ENCODE assay signal across 8 mouse cellular contexts in the genomic region with DNA sequence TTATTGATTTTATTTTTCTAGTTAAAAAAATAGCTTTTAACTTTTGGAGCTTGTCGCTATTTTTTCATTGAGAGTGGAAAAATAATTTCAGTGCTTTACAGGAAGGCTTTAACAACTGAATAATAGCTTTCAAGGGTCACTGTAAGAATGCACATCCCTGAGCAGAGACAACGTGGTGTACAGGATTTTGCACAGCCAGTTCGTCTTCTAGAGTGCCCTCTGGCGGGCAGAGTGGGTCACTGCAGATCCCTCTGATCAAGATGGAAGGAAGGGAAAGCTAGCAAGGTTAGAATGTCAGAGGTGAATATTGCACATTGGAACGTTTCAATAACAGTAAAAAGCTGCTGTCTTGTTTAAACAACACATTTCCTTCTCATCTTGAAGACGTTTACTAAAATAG. TPM values are rescaled to one million over a fixed set of nuclear protein-coding genes. Genes with fewer than 3 reads are reported as not detected.
A peak's percentile ranks its signal among the peaks of the same experiment; 100 is the strongest.
DNase-seq lines count a peak whose midpoint lies in the region; ATAC-seq and TF ChIP-seq lines count a peak whose summit lies in the region.

No protein-coding gene starts in this region.

- no peak overlapping the region for H3K4me3 ChIP-seq in kidney, embryonic 14.5 days (ENCODE audit: low read length)
- H3K4me3 ChIP-seq in limb, embryonic 14.5 days (replicated peaks; ENCODE audit: low read length), result no peak overlapping the region

- intact Hi-C loops in gastrocnemius, postnatal 36 days (cut with DNase I), result loop anchor here (2.0 kb wide), 1 partner anchor 298 kb away; no protein-coding TSS in a partner anchor

- peak; percentile 81 to 83 for DNase-seq in B cell, adult 2 months
- DNase-seq in adrenal gland, adult 18-20 months (ENCODE audit: low spot score in 2 of 2), result peak; percentile 68 to 80
- DNase-seq in embryo, embryonic 10 days (ENCODE audit: low spot score), result peak; percentile 84
- peak; percentile 54 to 63 for DNase-seq in gastrocnemius, postnatal 36 days
- DNase-seq in limb, embryonic 14.5 days (ENCODE audit: low spot score), result peak; percentile 66
- DNase-seq in thymus, adult 18-20 months, result peak; percentile 35 to 36

- no peaks in the 10 kb centered on the region for H3K9me3 ChIP-seq in kidney, embryonic 14.5 days (ENCODE audit: control insufficient read depth, low read length)
- H3K9me3 ChIP-seq in limb, embryonic 14.5 days (ENCODE audit: control insufficient read depth, low read length), result no peaks in the 10 kb centered on the region

- H3K4me1 ChIP-seq in kidney, embryonic 14.5 days (ENCODE audit: control insufficient read depth, insufficient read depth, low read length), result no peaks in the 10 kb centered on the region
- H3K4me1 ChIP-seq in limb, embryonic 14.5 days (ENCODE audit: control insufficient read depth, insufficient read depth, low read length), result no peaks in the 10 kb centered on the region

- peak; percentile 62 for ATAC-seq in kidney, embryonic 14.5 days (ENCODE audit: low FRiP score, low TSS enrichment)
- ATAC-seq in limb, embryonic 14.5 days (ENCODE audit: low FRiP score, low read depth), result no peak
- ATAC-seq in neutrophil, adult 5-6 weeks (ENCODE audit: extremely low read depth, insufficient number of reproducible peaks, low FRiP score, poor library complexity, severe bottlenecking), result peak; percentile 83

- no peak overlapping the region for H3K9ac ChIP-seq in kidney, embryonic 14.5 days (ENCODE audit: low read depth, low read length)
- H3K9ac ChIP-seq in limb, embryonic 14.5 days (ENCODE audit: low read depth, low read length, severe bottlenecking), result no peak overlapping the region

- H3K36me3 ChIP-seq in kidney, embryonic 14.5 days (ENCODE audit: control insufficient read depth, insufficient read depth, low read length), result no peaks in the 10 kb centered on the region
- no peaks in the 10 kb centered on the region for H3K36me3 ChIP-seq in limb, embryonic 14.5 days (ENCODE audit: control insufficient read depth, insufficient read depth, low read length)

- no peak overlapping the region for H3K27ac ChIP-seq in kidney, embryonic 14.5 days (ENCODE audit: low read depth, low read length)
- no peak overlapping the region for H3K27ac ChIP-seq in limb, embryonic 14.5 days (replicated peaks; ENCODE audit: low read depth, low read length)

- 6% methylated on average over 6 of the region's 6 CpGs for whole genome bisulfite sequencing in kidney, embryonic 14.5 days
- WGBS in limb, embryonic 14.5 days, result 6% methylated on average over 6 of the region's 6 CpGs

- no peaks in the 10 kb centered on the region for H3K27me3 ChIP-seq in kidney, embryonic 14.5 days (ENCODE audit: control insufficient read depth, insufficient read depth, low read length)
- no peaks in the 10 kb centered on the region for H3K27me3 ChIP-seq in limb, embryonic 14.5 days (ENCODE audit: control insufficient read depth, insufficient read depth, low read length)

- H3K4me2 ChIP-seq in kidney, embryonic 14.5 days (replicated peaks; ENCODE audit: low read depth, low read length), result no peak overlapping the region
- no peak overlapping the region for H3K4me2 ChIP-seq in limb, embryonic 14.5 days (replicated peaks; ENCODE audit: low read depth, low read length, severe bottlenecking)

- TF ChIP-seq POLR2A in limb, embryonic 14.5 days (IDR thresholded peaks at IDR 0.05; ENCODE audit: borderline replicate concordance, extremely low read depth, insufficient read depth, insufficient read length), result no peak

RNA-seq across cellular contexts. Expression of a gene that starts 10.2 kb away (rescaled TPM):
- total RNA-seq in adrenal gland, adult 18-20 months (2021), result not detected
- not detected for total RNA-seq in gastrocnemius, postnatal 36 days (2021)
- polyA plus RNA-seq in kidney, embryonic 14.5 days (2014; fragmentation: Nextera tagmentation; extraction: Ambion mirVana), result 17.9 and 29.1 TPM in 2 replicates
- 39.3 and 47.5 TPM in 2 replicates for polyA plus RNA-seq in limb, embryonic 14.5 days (2012; rRNA removed)
- polyA plus RNA-seq in limb, embryonic 14.5 days (2014; fragmentation: Nextera tagmentation; extraction: Ambion mirVana), result 0.58 TPM in 1 of 2 replicates, not detected in the other
- total RNA-seq in neutrophil, adult 5-6 weeks (2017), result 2.2 and 3.3 TPM in 2 replicates

RNA-seq across cellular contexts. Expression of a gene that starts 18.0 kb away (rescaled TPM):
- total RNA-seq in adrenal gland, adult 18-20 months (2021), result under 1 TPM in 1 of 2 experiments, not detected in 1; 0.13 TPM
- total RNA-seq in gastrocnemius, postnatal 36 days (2021), result not detected
- 3.1 and 5.1 TPM in 2 replicates for polyA plus RNA-seq in kidney, embryonic 14.5 days (2014; fragmentation: Nextera tagmentation; extraction: Ambion mirVana)
- polyA plus RNA-seq in limb, embryonic 14.5 days (2012; rRNA removed), result not detected in 2 replicates
- polyA plus RNA-seq in limb, embryonic 14.5 days (2014; fragmentation: Nextera tagmentation; extraction: Ambion mirVana), result not detected in 2 replicates
- total RNA-seq in neutrophil, adult 5-6 weeks (2017), result not detected in 2 replicates

RNA-seq across cellular contexts. Expression of a gene that starts 40.0 kb away (rescaled TPM):
- 10 to 100 TPM in 1 of 2 experiments, 1 to 10 TPM in 1; 1.3 to 11.4 TPM for total RNA-seq in adrenal gland, adult 18-20 months (2021)
- total RNA-seq in gastrocnemius, postnatal 36 days (2021), result 1 to 10 TPM in 1 of 2 experiments, not detected in 1; 7.4 TPM
- polyA plus RNA-seq in kidney, embryonic 14.5 days (2014; fragmentation: Nextera tagmentation; extraction: Ambion mirVana), result 1.4 and 1.7 TPM in 2 replicates
- 1.3 and 6.9 TPM in 2 replicates for polyA plus RNA-seq in limb, embryonic 14.5 days (2012; rRNA removed)
- 0.66 and 0.73 TPM in 2 replicates for polyA plus RNA-seq in limb, embryonic 14.5 days (2014; fragmentation: Nextera tagmentation; extraction: Ambion mirVana)
- not detected in 2 replicates for total RNA-seq in neutrophil, adult 5-6 weeks (2017)
